Mouse (Mus musculus) limb, embryonic 14.5 days (tissue): ENCODE data around the gene Evl. TPM values are rescaled to one million over a fixed set of nuclear protein-coding genes. Genes with fewer than 3 reads are reported as not detected.

ENCODE experiments used
- ATAC-seq: fragments of 200-750 bp; cut with Nextera tagmentation; 2 replicates; pipeline ENCODE4 v1.8.0; 2017; ENCODE audit warnings: low read depth, moderate number of reproducible peaks, moderate TSS enrichment; ENCODE audit not compliant: low FRiP score
- DNase-seq: peaks from one replicate; pipeline ENCODE4 v3.0.0-alpha.2; 2015; ENCODE audit warnings: low spot score
- H3K27ac ChIP-seq: fragments of 300-500 bp; sonication (generic); replicated peaks from 2 replicates; pipeline ENCODE4 v1.5.1; 2014; ENCODE audit warnings: low read depth, mild to moderate bottlenecking, low read length, moderate library complexity, mixed read lengths
- H3K27me3 ChIP-seq: fragments of 300-500 bp; sonication (generic); 2 replicates; pipeline ENCODE4 v1.6.1; 2014; ENCODE audit warnings: low read length, mixed read lengths; ENCODE audit not compliant: control insufficient read depth, insufficient read depth
- H3K36me3 ChIP-seq: fragments of 300-500 bp; sonication (generic); 2 replicates; pipeline ENCODE4 v1.6.1; 2014; ENCODE audit warnings: mild to moderate bottlenecking, low read length, moderate library complexity, mixed read lengths; ENCODE audit not compliant: control insufficient read depth, insufficient read depth
- H3K4me1 ChIP-seq: fragments of 300-500 bp; sonication (generic); 2 replicates; pipeline ENCODE4 v1.6.1; 2014; ENCODE audit warnings: antibody characterized with exemption, low read length, mixed read lengths; ENCODE audit not compliant: control insufficient read depth, insufficient read depth
- H3K4me2 ChIP-seq: fragments of 300-500 bp; sonication (generic); replicated peaks from 2 replicates; pipeline ENCODE4 v1.6.1; 2014; ENCODE audit warnings: low read depth, mild to moderate bottlenecking, low read length, moderate library complexity; ENCODE audit not compliant: severe bottlenecking
- H3K4me3 ChIP-seq: fragments of 300-500 bp; sonication (generic); replicated peaks from 2 replicates; pipeline ENCODE4 v1.5.1; 2014; ENCODE audit warnings: low read length
- H3K9ac ChIP-seq: fragments of 300-500 bp; sonication (generic); 2 replicates; pipeline ENCODE4 v1.6.1; 2014; ENCODE audit warnings: mild to moderate bottlenecking, low read depth, low read length, moderate library complexity; ENCODE audit not compliant: severe bottlenecking
- H3K9me3 ChIP-seq: fragments of 300-500 bp; sonication (generic); 2 replicates; pipeline ENCODE4 v1.6.1; 2016; ENCODE audit warnings: low read length; ENCODE audit not compliant: control insufficient read depth
- POLR2A ChIP-seq: fragments of 200-500 bp; IDR thresholded peaks from 2 replicates; pipeline ENCODE4 v1.8.0; 2012; ENCODE audit warnings: inconsistent platforms, mild to moderate bottlenecking, moderate library complexity, borderline replicate concordance; ENCODE audit not compliant: insufficient read depth, insufficient read length; ENCODE audit errors: extremely low read depth
- WGBS: fragments of 180-500 bp; shearing (Covaris S2); extraction: QIAGEN DNeasy Blood & Tissue Kit; methylation state at CpG from one replicate; pipeline ENCODE4 v1.1.7; 2014; 5-methylcytosine and 5-hydroxymethylcytosine counted together
- polyA plus RNA-seq, 2 experiments: library from polyadenylated mRNA; depleted of rRNA in 1 of 2; stranded (reverse) in 1 of 2; unstranded in 1 of 2; fragments of >200 nt; fragmentation: Nextera tagmentation in 1 of 2; extraction: Ambion mirVana in 1 of 2; gene quantifications; 2 replicates each; pipeline versions ENCODE4 v1.2.1 to v1.2.3; 2012 to 2014

Evl gene
- polyA plus RNA-seq, 2 experiments, result 82.3 to 181 TPM

- no peak for TF ChIP-seq POLR2A
- DNase-seq, result no peak
- Histone ChIP-seq H3K27me3 (no peaks in the 10 kb centered on the region), H3K9ac (no peak overlapping the region), H3K27ac (no peak overlapping the region), H3K36me3 (peaks cover 80% of the 10 kb centered on the region), H3K9me3 (no peaks in the 10 kb centered on the region), H3K4me2 (no peak overlapping the region), H3K4me1 (no peaks in the 10 kb centered on the region), H3K4me3 (no peak overlapping the region)
- ATAC-seq, result no peak
- WGBS, result 94% methylated on average over 2 of the region's 2 CpGs
Measured at GRCm38 (mm10) chr12:108674916-108675315, 120.4 kb downstream of the Evl start.

- no peak overlapping the region for H3K4me3 ChIP-seq
- no peak overlapping the region for H3K27ac ChIP-seq
- no peaks in the 10 kb centered on the region for H3K9me3 ChIP-seq
- 78% methylated on average over 8 of the region's 8 CpGs for WGBS
- TF ChIP-seq POLR2A, result no peak
- H3K4me2 ChIP-seq, result no peak overlapping the region
- H3K36me3 ChIP-seq, result peaks cover 81% of the 10 kb centered on the region
- H3K9ac ChIP-seq, result no peak overlapping the region
- H3K27me3 ChIP-seq, result no peaks in the 10 kb centered on the region
- ATAC-seq (no peak), DNase-seq (no peak)
- no peaks in the 10 kb centered on the region for H3K4me1 ChIP-seq
Measured at GRCm38 (mm10) chr12:108675614-108676401, 121.3 kb downstream of the Evl start.

- Histone ChIP-seq H3K36me3 (peaks cover 86% of the 10 kb centered on the region), H3K9me3 (no peaks in the 10 kb centered on the region), H3K4me1 (no peaks in the 10 kb centered on the region), H3K9ac (no peak overlapping the region), H3K4me2 (no peak overlapping the region), H3K27me3 (no peaks in the 10 kb centered on the region), H3K4me3 (no peak overlapping the region), H3K27ac (no peak overlapping the region)
- no peak for TF ChIP-seq POLR2A
- WGBS, result 96% methylated on average over 5 of the region's 5 CpGs
- no peak for DNase-seq
- ATAC-seq, result no peak
Measured at GRCm38 (mm10) chr12:108677116-108677515, 122.6 kb downstream of the Evl start.

GRCm38 (mm10) chr12:108678366-108678765 is 123.8 kb downstream of the Evl start:
- TF ChIP-seq POLR2A, result no peak
- WGBS, result 73% methylated on average over 4 of the region's 4 CpGs
- no peak for ATAC-seq

GRCm38 (mm10) chr12:108680861-108681260 is 126.3 kb downstream of the Evl start:
- 88% methylated on average over 8 of the region's 8 CpGs for WGBS
- Histone ChIP-seq H3K4me2 (no peak overlapping the region), H3K36me3 (peaks cover 92% of the 10 kb centered on the region), H3K9ac (no peak overlapping the region), H3K4me1 (no peaks in the 10 kb centered on the region), H3K4me3 (no peak overlapping the region), H3K9me3 (no peaks in the 10 kb centered on the region), H3K27ac (no peak overlapping the region), H3K27me3 (no peaks in the 10 kb centered on the region)
- no peak for TF ChIP-seq POLR2A
- no peak for DNase-seq
- ATAC-seq, result no peak

More at GRCm38 (mm10) chr12:108678366-108678765, 123.8 kb downstream of the Evl start:
- DNase-seq, result no peak
- no peak overlapping the region for H3K9ac ChIP-seq
- no peak overlapping the region for H3K4me3 ChIP-seq
- peaks cover 90% of the 10 kb centered on the region for H3K36me3 ChIP-seq
- H3K27ac ChIP-seq, result no peak overlapping the region
- no peak overlapping the region for H3K4me2 ChIP-seq
- no peaks in the 10 kb centered on the region for H3K27me3 ChIP-seq
- no peaks in the 10 kb centered on the region for H3K9me3 ChIP-seq
- no peaks in the 10 kb centered on the region for H3K4me1 ChIP-seq
